Mouse (Mus musculus) hindbrain, embryonic 12.5 days (tissue): ENCODE results near the gene Nod2. TPM values are rescaled to one million over a fixed set of nuclear protein-coding genes. Genes with fewer than 3 reads are reported as not detected.

Source experiments
- ATAC-seq: fragments of 200-750 bp; cut with Nextera tagmentation; 2 replicates; pipeline ENCODE4 v1.8.0; 2017; ENCODE audit warnings: moderate TSS enrichment; ENCODE audit not compliant: low FRiP score
- H3K27ac ChIP-seq: fragments of 300-500 bp; sonication (generic); 2 replicates; pipeline ENCODE4 v1.5.1; 2016; ENCODE audit warnings: mild to moderate bottlenecking
- H3K27me3 ChIP-seq: fragments of 300-500 bp; sonication (generic); 2 replicates; pipeline ENCODE4 v1.6.1; 2016; ENCODE audit warnings: mild to moderate bottlenecking
- H3K36me3 ChIP-seq: fragments of 300-500 bp; sonication (generic); 2 replicates; pipeline ENCODE4 v1.6.1; 2016; ENCODE audit warnings: mild to moderate bottlenecking
- H3K4me1 ChIP-seq: fragments of 300-500 bp; sonication (generic); 2 replicates; pipeline ENCODE4 v1.6.1; 2016
- H3K4me2 ChIP-seq: fragments of 300-500 bp; sonication (generic); replicated peaks from 2 replicates; pipeline ENCODE4 v1.6.1; 2016; ENCODE audit warnings: mild to moderate bottlenecking
- H3K4me3 ChIP-seq: fragments of 300-500 bp; sonication (generic); 2 replicates; pipeline ENCODE4 v1.5.1; 2016; ENCODE audit warnings: mild to moderate bottlenecking
- H3K9ac ChIP-seq: fragments of 300-500 bp; sonication (generic); 2 replicates; pipeline ENCODE4 v1.6.1; 2016; ENCODE audit warnings: mild to moderate bottlenecking, moderate library complexity
- H3K9me3 ChIP-seq: fragments of 300-500 bp; sonication (generic); replicated peaks from 2 replicates; pipeline ENCODE4 v1.6.1; 2016; ENCODE audit warnings: mild to moderate bottlenecking
- WGBS: fragments of 180-500 bp; shearing (Covaris S2); methylation state at CpG from one replicate; pipeline ENCODE4 v1.1.7; 2016; 5-methylcytosine and 5-hydroxymethylcytosine counted together
- polyA plus RNA-seq: library from polyadenylated mRNA; unstranded; fragments of >200 nt; fragmentation: Nextera tagmentation; extraction: Ambion mirVana; gene quantifications from 2 replicates; pipeline ENCODE4 v1.2.1, GENCODE M21; 2016

Gene Nod2
- polyA plus RNA-seq, 1 experiment from 2014 or later = 0.25 TPM

- no peak for ATAC-seq
Measured at GRCm38 (mm10) chr8:88664947-88665346, 17.8 kb downstream of the Nod2 start.

GRCm38 (mm10) chr8:88666435-88666834, 19.3 kb downstream of the Nod2 start:
- Histone ChIP-seq H3K27me3 (no peaks in the 10 kb centered on the region), H3K4me1 (peaks cover 15% of the 10 kb centered on the region), H3K36me3 (no peaks in the 10 kb centered on the region), H3K9me3 (no peaks in the 10 kb centered on the region), H3K4me3 (no peak overlapping the region), H3K27ac (no peak overlapping the region), H3K4me2 (no peak overlapping the region), H3K9ac (no peak overlapping the region)
- no peak for ATAC-seq
- 69% methylated on average over 1 of the region's 1 CpGs for WGBS

More at GRCm38 (mm10) chr8:88664947-88665346, 17.8 kb downstream of the Nod2 start:
- Histone ChIP-seq H3K27ac (no peak overlapping the region), H3K4me2 (no peak overlapping the region), H3K4me1 (peaks cover 13% of the 10 kb centered on the region), H3K9ac (no peak overlapping the region), H3K27me3 (no peaks in the 10 kb centered on the region), H3K36me3 (no peaks in the 10 kb centered on the region), H3K4me3 (no peak overlapping the region), H3K9me3 (no peaks in the 10 kb centered on the region)
- 87% methylated on average over 19 of the region's 19 CpGs for WGBS

GRCm38 (mm10) chr8:88668400-88669086, 21.4 kb downstream of the Nod2 start:
- Histone ChIP-seq H3K9me3 (no peaks in the 10 kb centered on the region), H3K27me3 (no peaks in the 10 kb centered on the region), H3K36me3 (no peaks in the 10 kb centered on the region), H3K27ac (peak overlapping the region; percentile 48), H3K4me2 (no peak overlapping the region), H3K9ac (no peak overlapping the region), H3K4me3 (no peak overlapping the region), H3K4me1 (peaks cover 15% of the 10 kb centered on the region)
- 59% methylated on average over 11 of the region's 14 CpGs for WGBS
- ATAC-seq = no peak

- ATAC-seq = no peak
Measured at GRCm38 (mm10) chr8:88670782-88671181, 23.7 kb downstream of the Nod2 start.

GRCm38 (mm10) chr8:88671575-88671974, 24.5 kb downstream of the Nod2 start:
- H3K9me3 ChIP-seq = no peaks in the 10 kb centered on the region
- no peak overlapping the region for H3K4me2 ChIP-seq
- 0 out of 2 replicates have a peak overlapping the region, but pooled peaks have one; percentile 14 for H3K9ac ChIP-seq
- no peaks in the 10 kb centered on the region for H3K36me3 ChIP-seq
- WGBS = 86% methylated on average over 10 of the region's 10 CpGs
- H3K27me3 ChIP-seq = no peaks in the 10 kb centered on the region
- H3K27ac ChIP-seq = no peak overlapping the region
- no peak for ATAC-seq
- no peak overlapping the region for H3K4me3 ChIP-seq
- H3K4me1 ChIP-seq = peaks cover 15% of the 10 kb centered on the region

More at GRCm38 (mm10) chr8:88670782-88671181, 23.7 kb downstream of the Nod2 start:
- no peaks in the 10 kb centered on the region for H3K27me3 ChIP-seq
- H3K4me1 ChIP-seq = peaks cover 15% of the 10 kb centered on the region
- H3K36me3 ChIP-seq = no peaks in the 10 kb centered on the region
- H3K27ac ChIP-seq = no peak overlapping the region
- no peak overlapping the region for H3K4me2 ChIP-seq
- H3K4me3 ChIP-seq = no peak overlapping the region
- no peak overlapping the region for H3K9ac ChIP-seq
- WGBS = 71% methylated on average over 6 of the region's 6 CpGs
- H3K9me3 ChIP-seq = no peaks in the 10 kb centered on the region

- H3K9ac ChIP-seq = no peak overlapping the region
Measured at GRCm38 (mm10) chr8:88673859-88674258, 26.7 kb downstream of the Nod2 start.

GRCm38 (mm10) chr8:88675372-88676165, 28.5 kb downstream of the Nod2 start:
- no peak for ATAC-seq
- Histone ChIP-seq H3K4me2 (no peak overlapping the region), H3K9me3 (no peaks in the 10 kb centered on the region), H3K4me3 (no peak overlapping the region), H3K9ac (no peak overlapping the region), H3K27ac (no peak overlapping the region), H3K27me3 (no peaks in the 10 kb centered on the region), H3K4me1 (0 out of 2 replicates have a peak, but pooled peaks cover 2% of the 10 kb centered on the region), H3K36me3 (no peaks in the 10 kb centered on the region)
- WGBS = 92% methylated on average over 12 of the region's 12 CpGs

More at GRCm38 (mm10) chr8:88673859-88674258, 26.7 kb downstream of the Nod2 start:
- Histone ChIP-seq H3K9me3 (no peaks in the 10 kb centered on the region), H3K36me3 (no peaks in the 10 kb centered on the region), H3K27ac (no peak overlapping the region), H3K4me1 (peaks cover 5% of the 10 kb centered on the region), H3K4me3 (no peak overlapping the region), H3K4me2 (no peak overlapping the region), H3K27me3 (no peaks in the 10 kb centered on the region)
- 86% methylated on average over 5 of the region's 5 CpGs for WGBS
- no peak for ATAC-seq

- no peaks in the 10 kb centered on the region for H3K4me1 ChIP-seq
- no peak overlapping the region for H3K27ac ChIP-seq
- no peak for ATAC-seq
- no peaks in the 10 kb centered on the region for H3K27me3 ChIP-seq
- 84% methylated on average over 8 of the region's 8 CpGs for WGBS
- no peak overlapping the region for H3K4me2 ChIP-seq
- no peak overlapping the region for H3K4me3 ChIP-seq
- no peak overlapping the region for H3K9ac ChIP-seq
- no peaks in the 10 kb centered on the region for H3K36me3 ChIP-seq
- no peaks in the 10 kb centered on the region for H3K9me3 ChIP-seq
Measured at GRCm38 (mm10) chr8:88677071-88677470, 30.0 kb downstream of the Nod2 start.

GRCm38 (mm10) chr8:88680566-88680965, 33.5 kb downstream of the Nod2 start:
- no peak overlapping the region for H3K9ac ChIP-seq
- H3K9me3 ChIP-seq = no peaks in the 10 kb centered on the region
- H3K4me3 ChIP-seq = no peak overlapping the region
- no peak overlapping the region for H3K4me2 ChIP-seq
- no peaks in the 10 kb centered on the region for H3K36me3 ChIP-seq
- no peak overlapping the region for H3K27ac ChIP-seq
- H3K27me3 ChIP-seq = no peaks in the 10 kb centered on the region
- 93% methylated on average over 2 of the region's 2 CpGs for WGBS
- no peak for ATAC-seq
- no peaks in the 10 kb centered on the region for H3K4me1 ChIP-seq

GRCm38 (mm10) chr8:88681046-88681445, 33.9 kb downstream of the Nod2 start:
- Histone ChIP-seq H3K9me3 (no peaks in the 10 kb centered on the region), H3K9ac (no peak overlapping the region), H3K4me3 (no peak overlapping the region), H3K36me3 (no peaks in the 10 kb centered on the region), H3K27ac (no peak overlapping the region), H3K27me3 (no peaks in the 10 kb centered on the region), H3K4me2 (no peak overlapping the region), H3K4me1 (no peaks in the 10 kb centered on the region)
- no peak for ATAC-seq
- WGBS = 90% methylated on average over 8 of the region's 8 CpGs

- Histone ChIP-seq H3K27me3 (no peaks in the 10 kb centered on the region), H3K9ac (no peak overlapping the region), H3K4me1 (no peaks in the 10 kb centered on the region), H3K27ac (no peak overlapping the region), H3K4me3 (no peak overlapping the region), H3K36me3 (no peaks in the 10 kb centered on the region), H3K4me2 (no peak overlapping the region), H3K9me3 (no peaks in the 10 kb centered on the region)
- 90% methylated on average over 7 of the region's 7 CpGs for WGBS
- no peak for ATAC-seq
Measured at GRCm38 (mm10) chr8:88683656-88684289, 36.7 kb downstream of the Nod2 start.

- H3K27ac ChIP-seq = no peak overlapping the region
- no peaks in the 10 kb centered on the region for H3K4me1 ChIP-seq
- H3K4me3 ChIP-seq = no peak overlapping the region
- 72% methylated on average over 9 of the region's 9 CpGs for WGBS
- no peaks in the 10 kb centered on the region for H3K9me3 ChIP-seq
- no peaks in the 10 kb centered on the region for H3K36me3 ChIP-seq
- ATAC-seq = no peak
- H3K4me2 ChIP-seq = no peak overlapping the region
- H3K27me3 ChIP-seq = 0 out of 2 replicates have a peak, but pooled peaks cover 3% of the 10 kb centered on the region
- no peak overlapping the region for H3K9ac ChIP-seq
Measured at GRCm38 (mm10) chr8:88686226-88686905, 39.3 kb downstream of the Nod2 start.
